Mouse (Mus musculus): ENCODE measurements around the gene Tnfsf11. TPM values are rescaled to one million over a fixed set of nuclear protein-coding genes. Genes with fewer than 3 reads are reported as not detected.
A peak's percentile ranks its signal among the peaks of the same experiment; 100 is the strongest.

Tnfsf11 gene
- polyA plus RNA-seq, 1 experiment from 2014 or later = not detected

DNA sequence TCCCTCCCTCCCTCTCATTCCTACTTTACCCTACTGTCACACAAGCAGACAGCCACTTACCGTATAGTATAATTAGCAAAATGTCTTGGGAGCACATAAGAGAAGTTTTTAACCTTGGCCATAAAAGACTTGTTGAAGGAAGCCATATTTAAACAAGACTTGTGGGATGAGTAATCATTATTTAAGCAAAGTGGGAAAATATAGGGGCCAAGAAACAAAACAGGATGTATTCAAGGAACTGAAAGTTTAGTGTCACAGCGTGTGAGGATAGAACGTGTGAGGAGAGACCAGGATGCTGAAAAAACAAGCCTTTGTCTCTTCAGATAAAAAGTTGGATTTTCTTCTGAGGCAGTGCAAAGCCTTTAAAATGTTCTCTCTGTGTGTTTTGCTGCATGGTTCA is 11.2 kb upstream of the Tnfsf11 start:
- no peaks in the 10 kb centered on the region for H3K9me3 ChIP-seq (ENCODE audit: control insufficient read depth, low read length)
- no peak for DNase-seq (ENCODE audit: low spot score)
- no peak overlapping the region for H3K27ac ChIP-seq (ENCODE audit: low read depth)
- WGBS = 65% methylated on average over 3 of the region's 3 CpGs
- no peaks in the 10 kb centered on the region for H3K4me1 ChIP-seq (replicated peaks; ENCODE audit: control insufficient read depth, insufficient read depth, low read length)
- H3K36me3 ChIP-seq (ENCODE audit: control insufficient read depth, insufficient read depth, low read length) = no peaks in the 10 kb centered on the region
- no peak for ATAC-seq (replicated peaks; ENCODE audit: low FRiP score, low TSS enrichment, low read depth)
- no peak overlapping the region for H3K4me3 ChIP-seq (ENCODE audit: low read depth, low read length)
- H3K9ac ChIP-seq (ENCODE audit: low read length) = no peak overlapping the region
- no peak overlapping the region for H3K4me2 ChIP-seq (ENCODE audit: low read length)
- H3K27me3 ChIP-seq (replicated peaks; ENCODE audit: control insufficient read depth, insufficient read depth, low read length) = no peaks in the 10 kb centered on the region

- 66% methylated on average over 5 of the region's 5 CpGs for WGBS
- no peak for ATAC-seq (replicated peaks; ENCODE audit: low FRiP score, low TSS enrichment, low read depth)
Measured at GRCm38 (mm10) chr14:78317623-78318022, 9.8 kb upstream of the Tnfsf11 start.

GRCm38 (mm10) chr14:78300914-78301313 is 6.9 kb downstream of the Tnfsf11 start:
- H3K4me3 ChIP-seq (ENCODE audit: low read depth, low read length) = no peak overlapping the region
- WGBS = 88% methylated on average over 3 of the region's 3 CpGs
- H3K9ac ChIP-seq (ENCODE audit: low read length) = no peak overlapping the region
- ATAC-seq (replicated peaks; ENCODE audit: low FRiP score, low TSS enrichment, low read depth) = no peak
- no peaks in the 10 kb centered on the region for H3K36me3 ChIP-seq (ENCODE audit: control insufficient read depth, insufficient read depth, low read length)
- H3K27me3 ChIP-seq (replicated peaks; ENCODE audit: control insufficient read depth, insufficient read depth, low read length) = 0 out of 2 replicates have a peak, but pooled peaks cover under 1% of the 10 kb centered on the region
- H3K4me2 ChIP-seq (ENCODE audit: low read length) = no peak overlapping the region
- H3K4me1 ChIP-seq (replicated peaks; ENCODE audit: control insufficient read depth, insufficient read depth, low read length) = no peaks in the 10 kb centered on the region
- H3K9me3 ChIP-seq (ENCODE audit: control insufficient read depth, low read length) = no peaks in the 10 kb centered on the region
- no peak overlapping the region for H3K27ac ChIP-seq (ENCODE audit: low read depth)
- no peak for DNase-seq (ENCODE audit: low spot score)

More at GRCm38 (mm10) chr14:78317623-78318022, 9.8 kb upstream of the Tnfsf11 start:
- H3K27ac ChIP-seq (ENCODE audit: low read depth) = no peak overlapping the region
- no peaks in the 10 kb centered on the region for H3K4me1 ChIP-seq (replicated peaks; ENCODE audit: control insufficient read depth, insufficient read depth, low read length)
- no peak overlapping the region for H3K4me3 ChIP-seq (ENCODE audit: low read depth, low read length)
- no peak for DNase-seq (ENCODE audit: low spot score)
- H3K4me2 ChIP-seq (ENCODE audit: low read length) = no peak overlapping the region
- H3K9me3 ChIP-seq (ENCODE audit: control insufficient read depth, low read length) = no peaks in the 10 kb centered on the region
- H3K36me3 ChIP-seq (ENCODE audit: control insufficient read depth, insufficient read depth, low read length) = no peaks in the 10 kb centered on the region
- no peaks in the 10 kb centered on the region for H3K27me3 ChIP-seq (replicated peaks; ENCODE audit: control insufficient read depth, insufficient read depth, low read length)
- H3K9ac ChIP-seq (ENCODE audit: low read length) = no peak overlapping the region

DNA sequence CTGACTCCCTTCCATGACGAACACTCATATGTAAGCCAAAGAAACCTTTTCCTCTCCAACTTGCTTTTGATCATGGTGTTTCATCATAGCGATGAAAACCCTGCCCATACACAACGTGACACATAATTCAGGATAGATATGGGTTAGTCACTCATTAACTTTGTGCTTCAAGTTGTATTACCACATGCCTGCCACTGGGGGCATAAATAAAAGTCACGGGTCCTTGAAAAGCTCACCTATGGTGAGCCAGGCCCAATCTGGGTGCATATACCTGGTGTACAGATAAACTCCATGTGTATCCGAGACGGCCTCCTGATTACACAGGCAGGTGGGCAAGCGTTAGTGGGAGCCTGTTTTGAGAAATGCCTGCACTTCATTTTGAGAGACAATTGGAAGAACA is 15.2 kb downstream of the Tnfsf11 start:
- DNase-seq (ENCODE audit: low spot score) (no peak), ATAC-seq (replicated peaks; ENCODE audit: low FRiP score, low TSS enrichment, low read depth) (no peak)
- Histone ChIP-seq H3K4me2 (ENCODE audit: low read length) (no peak overlapping the region), H3K9me3 (ENCODE audit: control insufficient read depth, low read length) (0 out of 2 replicates have a peak, but pooled peaks cover 3% of the 10 kb centered on the region), H3K4me3 (ENCODE audit: low read depth, low read length) (no peak overlapping the region), H3K27me3 (replicated peaks; ENCODE audit: control insufficient read depth, insufficient read depth, low read length) (0 out of 2 replicates have a peak, but pooled peaks cover 4% of the 10 kb centered on the region), H3K27ac (ENCODE audit: low read depth) (no peak overlapping the region), H3K4me1 (replicated peaks; ENCODE audit: control insufficient read depth, insufficient read depth, low read length) (no peaks in the 10 kb centered on the region), H3K36me3 (ENCODE audit: control insufficient read depth, insufficient read depth, low read length) (no peaks in the 10 kb centered on the region), H3K9ac (ENCODE audit: low read length) (no peak overlapping the region)
- WGBS = 88% methylated on average over 7 of the region's 7 CpGs

- H3K9ac ChIP-seq (ENCODE audit: low read length) = no peak overlapping the region
- H3K36me3 ChIP-seq (ENCODE audit: control insufficient read depth, insufficient read depth, low read length) = no peaks in the 10 kb centered on the region
- H3K4me3 ChIP-seq (ENCODE audit: low read depth, low read length) = no peak overlapping the region
- no peak overlapping the region for H3K4me2 ChIP-seq (ENCODE audit: low read length)
- H3K4me1 ChIP-seq (replicated peaks; ENCODE audit: control insufficient read depth, insufficient read depth, low read length) = no peaks in the 10 kb centered on the region
- H3K27ac ChIP-seq (ENCODE audit: low read depth) = no peak overlapping the region
- 0 out of 2 replicates have a peak, but pooled peaks cover 3% of the 10 kb centered on the region for H3K9me3 ChIP-seq (ENCODE audit: control insufficient read depth, low read length)
- no peak for ATAC-seq (replicated peaks; ENCODE audit: low FRiP score, low TSS enrichment, low read depth)
- 77% methylated on average over 9 of the region's 9 CpGs for WGBS
- H3K27me3 ChIP-seq (replicated peaks; ENCODE audit: control insufficient read depth, insufficient read depth, low read length) = 0 out of 2 replicates have a peak, but pooled peaks cover 4% of the 10 kb centered on the region
- no peak for DNase-seq (ENCODE audit: low spot score)
Measured at GRCm38 (mm10) chr14:78289912-78290523, 17.8 kb downstream of the Tnfsf11 start.

DNA sequence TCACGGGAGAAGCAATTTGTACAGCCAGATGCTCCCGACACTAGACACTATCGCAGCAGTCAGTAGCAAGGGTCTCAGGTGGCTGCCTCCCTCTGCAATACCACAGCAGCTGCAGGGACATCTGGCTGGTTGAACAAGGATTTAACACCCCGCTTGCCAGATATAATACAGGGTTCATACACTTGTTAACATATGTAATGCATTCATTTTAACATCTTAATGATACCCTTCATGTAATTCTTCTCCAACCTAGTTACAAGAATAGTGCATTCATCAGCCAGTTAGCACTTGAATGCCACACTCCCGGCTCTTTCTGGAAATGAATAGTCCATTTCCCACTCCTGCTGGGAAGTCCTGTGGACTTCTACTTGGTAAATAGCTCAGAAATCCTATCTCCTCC is 18.9 kb downstream of the Tnfsf11 start:
- no peak overlapping the region for H3K27ac ChIP-seq (ENCODE audit: low read depth)

GRCm38 (mm10) chr14:78287906-78288800 is 19.7 kb downstream of the Tnfsf11 start:
- Histone ChIP-seq H3K9ac (ENCODE audit: low read length) (no peak overlapping the region), H3K27ac (ENCODE audit: low read depth) (no peak overlapping the region), H3K4me1 (replicated peaks; ENCODE audit: control insufficient read depth, insufficient read depth, low read length) (no peaks in the 10 kb centered on the region), H3K36me3 (ENCODE audit: control insufficient read depth, insufficient read depth, low read length) (no peaks in the 10 kb centered on the region), H3K4me2 (ENCODE audit: low read length) (no peak overlapping the region), H3K9me3 (ENCODE audit: control insufficient read depth, low read length) (no peaks in the 10 kb centered on the region), H3K4me3 (ENCODE audit: low read depth, low read length) (no peak overlapping the region), H3K27me3 (replicated peaks; ENCODE audit: control insufficient read depth, insufficient read depth, low read length) (0 out of 2 replicates have a peak, but pooled peaks cover 4% of the 10 kb centered on the region)
- ATAC-seq (replicated peaks; ENCODE audit: low FRiP score, low TSS enrichment, low read depth) = no peak
- WGBS = 48% methylated on average over 7 of the region's 7 CpGs
- peak; percentile 75 for DNase-seq (ENCODE audit: low spot score)

More for the DNA sequence above, 18.9 kb downstream of the Tnfsf11 start:
- H3K36me3 ChIP-seq (ENCODE audit: control insufficient read depth, insufficient read depth, low read length) = no peaks in the 10 kb centered on the region
- H3K4me3 ChIP-seq (ENCODE audit: low read depth, low read length) = no peak overlapping the region
- no peak overlapping the region for H3K4me2 ChIP-seq (ENCODE audit: low read length)
- H3K27me3 ChIP-seq (replicated peaks; ENCODE audit: control insufficient read depth, insufficient read depth, low read length) = 0 out of 2 replicates have a peak, but pooled peaks cover 4% of the 10 kb centered on the region
- WGBS = 52% methylated on average over 5 of the region's 5 CpGs
- no peak overlapping the region for H3K9ac ChIP-seq (ENCODE audit: low read length)
- DNase-seq (ENCODE audit: low spot score) (no peak), ATAC-seq (replicated peaks; ENCODE audit: low FRiP score, low TSS enrichment, low read depth) (no peak)
- 0 out of 2 replicates have a peak, but pooled peaks cover 1% of the 10 kb centered on the region for H3K9me3 ChIP-seq (ENCODE audit: control insufficient read depth, low read length)
- H3K4me1 ChIP-seq (replicated peaks; ENCODE audit: control insufficient read depth, insufficient read depth, low read length) = no peaks in the 10 kb centered on the region

GRCm38 (mm10) chr14:78286011-78286548 is 21.8 kb downstream of the Tnfsf11 start:
- Histone ChIP-seq H3K9ac (ENCODE audit: low read length) (no peak overlapping the region), H3K27me3 (replicated peaks; ENCODE audit: control insufficient read depth, insufficient read depth, low read length) (0 out of 2 replicates have a peak, but pooled peaks cover 4% of the 10 kb centered on the region), H3K4me1 (replicated peaks; ENCODE audit: control insufficient read depth, insufficient read depth, low read length) (no peaks in the 10 kb centered on the region), H3K27ac (ENCODE audit: low read depth) (no peak overlapping the region), H3K4me3 (ENCODE audit: low read depth, low read length) (no peak overlapping the region), H3K4me2 (ENCODE audit: low read length) (no peak overlapping the region), H3K36me3 (ENCODE audit: control insufficient read depth, insufficient read depth, low read length) (no peaks in the 10 kb centered on the region), H3K9me3 (ENCODE audit: control insufficient read depth, low read length) (no peaks in the 10 kb centered on the region)
- DNase-seq (ENCODE audit: low spot score) (no peak), ATAC-seq (replicated peaks; ENCODE audit: low FRiP score, low TSS enrichment, low read depth) (no peak)
- whole genome bisulfite sequencing = 62% methylated on average over 5 of the region's 5 CpGs
